Mouse (Mus musculus) liver, postnatal 0 days (tissue): ENCODE data around the gene Gng5. TPM values are rescaled to one million over a fixed set of nuclear protein-coding genes. Genes with fewer than 3 reads are reported as not detected.

Experiments used
- ATAC-seq: fragments of 200-750 bp; cut with Nextera tagmentation; 2 replicates; pipeline ENCODE4 v1.8.0; 2017; ENCODE audit warnings: mild to moderate bottlenecking, moderate library complexity
- DNase-seq: peaks from one replicate; pipeline ENCODE4 v3.0.0-alpha.2; 2016
- H3K27ac ChIP-seq: fragments of 300-500 bp; sonication (generic); 2 replicates; pipeline ENCODE4 v1.5.1; 2014; ENCODE audit warnings: antibody characterized with exemption, moderate library complexity, mild to moderate bottlenecking, low read depth
- H3K27me3 ChIP-seq: fragments of 300-500 bp; sonication (generic); 2 replicates; pipeline ENCODE4 v1.6.1; 2014; ENCODE audit warnings: low read length, control low read depth, mixed read lengths; ENCODE audit not compliant: insufficient read depth
- H3K36me3 ChIP-seq: fragments of 300-500 bp; sonication (generic); replicated peaks from 2 replicates; pipeline ENCODE4 v1.6.1; 2014; ENCODE audit warnings: mild to moderate bottlenecking, control low read depth, low read length, moderate library complexity, mixed read lengths; ENCODE audit not compliant: insufficient read depth
- H3K4me1 ChIP-seq: fragments of 300-500 bp; sonication (generic); 2 replicates; pipeline ENCODE4 v1.6.1; 2014; ENCODE audit warnings: antibody characterized with exemption, mild to moderate bottlenecking, control low read depth; ENCODE audit not compliant: insufficient read depth
- H3K4me2 ChIP-seq: fragments of 300-500 bp; sonication (generic); 2 replicates; pipeline ENCODE4 v1.6.1; 2014; ENCODE audit warnings: low read depth, mild to moderate bottlenecking, low read length, moderate library complexity, mixed read lengths
- H3K4me3 ChIP-seq: fragments of 300-500 bp; sonication (generic); 2 replicates; pipeline ENCODE4 v1.5.1; 2014; ENCODE audit warnings: low read depth, low read length
- H3K9ac ChIP-seq: fragments of 300-500 bp; sonication (generic); replicated peaks from 2 replicates; pipeline ENCODE4 v1.6.1; 2014; ENCODE audit warnings: mild to moderate bottlenecking, moderate library complexity
- H3K9me3 ChIP-seq: fragments of 300-500 bp; sonication (generic); 2 replicates; pipeline ENCODE4 v1.6.1; 2016; ENCODE audit warnings: mild to moderate bottlenecking, control low read depth, low read length, mixed read lengths
- CTCF ChIP-seq: sonication (generic); IDR thresholded peaks from 2 replicates; pipeline ENCODE4 v1.5.1; 2016; ENCODE audit warnings: antibody characterized with exemption, low read depth
- EP300 ChIP-seq: IDR thresholded peaks from 2 replicates; pipeline ENCODE4 v1.6.1; 2016; ENCODE audit warnings: antibody characterized with exemption, low read depth, mild to moderate bottlenecking
- WGBS: fragments of 180-500 bp; shearing (Covaris S2); extraction: QIAGEN DNeasy Blood & Tissue Kit; methylation state at CpG from one replicate; pipeline ENCODE4 v1.1.7; 2014; ENCODE audit not compliant: insufficient replicate concordance; 5-methylcytosine and 5-hydroxymethylcytosine counted together
- polyA plus RNA-seq: library from polyadenylated mRNA; unstranded; fragments of >200 nt; fragmentation: Nextera tagmentation; extraction: Ambion mirVana; gene quantifications from 2 replicates; pipeline ENCODE4 v1.2.1, GENCODE M21; 2015

Gene Gng5
- polyA plus RNA-seq, 1 experiment from 2014 or later, result 778 TPM

DNA sequence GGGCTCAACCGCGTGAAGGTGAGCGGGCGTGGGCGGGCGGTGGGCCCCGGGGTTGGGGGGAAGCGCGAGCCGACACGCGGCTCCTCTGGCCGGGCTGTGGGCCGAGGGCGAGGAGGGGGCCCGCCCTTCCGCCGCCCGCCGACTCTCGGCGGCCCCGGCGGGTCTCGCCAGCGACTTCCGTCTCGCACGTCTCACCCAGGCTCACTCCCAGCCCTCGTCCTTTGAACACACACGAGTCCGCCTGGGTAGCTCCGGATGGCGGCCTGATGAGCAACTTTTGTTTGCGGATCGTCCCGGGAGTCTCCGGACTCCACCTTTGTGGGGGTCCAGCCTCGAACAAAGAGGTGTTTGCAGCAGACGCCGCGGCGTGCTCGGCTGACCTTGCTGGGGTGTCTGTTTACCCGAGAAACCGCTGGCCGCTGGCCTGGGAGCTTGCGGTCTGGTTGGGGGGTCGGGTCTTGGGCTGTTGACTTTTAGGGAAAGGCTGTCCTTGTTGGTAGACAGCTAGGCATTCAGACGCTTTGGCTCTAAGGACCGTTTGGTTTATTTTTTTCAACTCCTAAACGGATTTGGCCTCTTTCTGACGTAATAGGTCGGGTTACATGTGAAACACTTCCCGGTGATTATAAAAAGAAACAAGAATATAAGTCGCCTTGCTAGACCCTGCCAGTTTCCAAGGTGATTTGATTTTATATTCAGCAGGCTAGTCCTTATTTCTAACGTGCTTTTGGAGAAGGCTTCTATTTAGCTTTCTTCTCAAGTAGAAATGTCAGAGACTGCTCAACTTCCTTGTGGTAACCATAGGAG is 599 bp downstream of the Gng5 start:
- no peaks in the 10 kb centered on the region for H3K27me3 ChIP-seq
- no peaks in the 10 kb centered on the region for H3K9me3 ChIP-seq
- H3K4me1 ChIP-seq, result peaks cover 26% of the 10 kb centered on the region
- H3K4me3 ChIP-seq, result peak overlapping the region; percentile 79
- H3K27ac ChIP-seq, result peak overlapping the region; percentile 97
- peaks cover 18% of the 10 kb centered on the region for H3K36me3 ChIP-seq
- under 1% methylated on average over 54 of the region's 57 CpGs for WGBS
- DNase-seq, result peak; percentile 72
- H3K9ac ChIP-seq, result peak overlapping the region; percentile 94
- TF ChIP-seq CTCF, result no peak
- TF ChIP-seq EP300, result no peak
- peak overlapping the region; percentile 81 for H3K4me2 ChIP-seq
- peak; percentile 53 for ATAC-seq

DNA sequence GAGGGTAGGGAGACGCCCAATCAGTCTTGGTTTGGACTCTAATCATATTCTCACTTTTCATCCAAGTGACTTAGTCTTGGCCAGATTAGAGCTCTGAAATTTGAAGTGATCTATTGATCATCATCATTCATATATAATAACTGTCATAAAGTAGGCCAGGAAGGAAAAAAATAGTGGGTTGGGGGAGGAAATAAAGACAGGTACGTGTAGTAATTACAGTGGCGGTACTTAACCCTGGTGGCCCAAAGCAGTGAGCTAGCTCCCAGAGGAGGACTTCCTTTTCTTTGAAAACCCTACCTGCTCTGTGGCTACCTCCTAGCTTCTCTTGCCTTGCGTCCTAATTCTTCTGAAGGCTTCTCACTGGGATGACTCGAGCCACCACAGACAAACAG is 1.2 kb downstream of the Gng5 start:
- H3K4me2 ChIP-seq, result peak overlapping the region; percentile 81
- no peak for DNase-seq
- H3K36me3 ChIP-seq, result peaks cover 23% of the 10 kb centered on the region
- H3K9me3 ChIP-seq, result no peaks in the 10 kb centered on the region
- peak overlapping the region; percentile 97 for H3K27ac ChIP-seq
- TF ChIP-seq EP300 (no peak), CTCF (no peak)
- peak overlapping the region; percentile 79 for H3K4me3 ChIP-seq
- 6% methylated on average over 5 of the region's 5 CpGs for WGBS
- peak overlapping the region; percentile 94 for H3K9ac ChIP-seq
- peaks cover 26% of the 10 kb centered on the region for H3K4me1 ChIP-seq
- H3K27me3 ChIP-seq, result no peaks in the 10 kb centered on the region
- no peak for ATAC-seq

DNA sequence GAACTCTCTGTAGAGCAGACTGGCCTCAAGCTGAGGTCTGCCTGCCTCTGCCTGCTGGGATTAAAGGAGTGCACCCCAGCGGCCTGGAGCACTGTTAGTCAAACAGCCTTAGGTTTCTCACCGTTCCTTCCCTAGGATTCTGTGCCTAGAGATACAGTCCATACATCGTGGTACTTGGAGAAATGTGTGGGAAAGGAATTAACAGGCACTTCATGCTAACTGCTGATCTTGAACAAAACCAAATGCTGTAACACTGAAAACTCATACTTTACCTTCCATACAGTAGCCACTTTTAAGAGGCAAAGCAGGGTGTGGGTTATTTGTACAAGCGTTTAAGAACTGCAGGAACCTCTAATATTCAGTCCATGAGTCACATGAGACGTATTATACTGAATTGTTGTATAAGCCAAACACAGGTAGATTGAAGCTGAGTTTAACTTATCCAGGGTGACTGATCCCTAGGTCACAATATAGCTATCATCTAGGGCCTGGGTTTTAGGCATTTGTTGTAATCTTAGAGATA is 2.1 kb downstream of the Gng5 start:
- DNase-seq, result no peak
- H3K9me3 ChIP-seq, result no peaks in the 10 kb centered on the region
- peak overlapping the region; percentile 81 for H3K4me2 ChIP-seq
- peak overlapping the region; percentile 79 for H3K4me3 ChIP-seq
- peaks cover 26% of the 10 kb centered on the region for H3K4me1 ChIP-seq
- H3K27me3 ChIP-seq, result no peaks in the 10 kb centered on the region
- H3K27ac ChIP-seq, result peak overlapping the region; percentile 97; the same call in 1 of the 2 replicates
- TF ChIP-seq EP300, result no peak
- TF ChIP-seq CTCF, result no peak
- H3K9ac ChIP-seq, result peak overlapping the region; percentile 94
- no peak for ATAC-seq
- H3K36me3 ChIP-seq, result peaks cover 29% of the 10 kb centered on the region
- WGBS, result 45% methylated on average over 5 of the region's 5 CpGs

DNA sequence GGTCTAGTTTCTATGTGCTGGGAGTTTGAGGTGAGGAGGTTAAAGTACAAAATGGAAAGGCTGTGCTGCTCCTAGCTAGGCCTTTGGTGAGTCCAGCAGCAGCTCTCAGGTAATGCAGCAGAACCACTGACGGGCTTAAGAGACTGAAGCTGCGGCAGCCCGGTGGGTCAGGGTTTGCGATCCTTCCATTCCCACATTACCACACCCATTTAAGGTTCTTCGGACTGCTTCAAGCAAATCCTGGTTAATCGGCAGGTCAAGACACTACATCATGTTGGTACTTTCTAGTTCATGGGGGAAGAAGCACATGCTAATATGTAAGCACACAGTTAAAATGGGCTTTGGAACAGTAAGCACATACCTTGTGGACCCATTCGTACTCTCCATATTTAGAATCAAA is 7.1 kb downstream of the Gng5 start:
- 91% methylated on average over 7 of the region's 7 CpGs for WGBS
- H3K36me3 ChIP-seq, result peaks cover 67% of the 10 kb centered on the region

DNA sequence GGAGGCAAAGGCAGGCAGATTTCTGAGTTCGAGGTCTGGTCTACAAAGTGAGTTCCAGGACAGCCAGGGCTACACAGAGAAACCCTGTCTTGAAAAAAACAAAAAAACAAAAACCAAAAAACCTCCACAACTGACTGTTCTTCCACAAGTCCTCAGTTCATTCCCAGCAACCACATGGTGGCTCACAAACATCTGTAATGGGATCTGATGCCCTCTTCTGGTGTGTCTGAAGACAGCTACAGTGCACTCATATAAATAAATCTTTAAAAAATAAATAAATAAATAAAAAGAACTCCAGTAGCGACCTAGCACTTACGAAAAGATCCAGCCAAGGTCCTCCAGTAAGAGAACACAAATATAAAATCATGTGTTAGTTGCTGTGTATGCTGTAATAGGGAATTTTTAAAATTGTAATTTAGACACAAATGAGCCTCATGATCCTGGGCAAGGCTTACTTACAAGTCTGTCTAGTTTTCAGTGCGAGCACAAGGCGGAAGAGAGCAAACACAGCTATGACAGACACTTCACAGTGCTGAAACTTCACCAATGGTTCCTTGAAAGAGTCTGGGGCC is 20.7 kb downstream of the Gng5 start:
- WGBS, result 34% methylated on average over 5 of the region's 5 CpGs
- peak overlapping the region; percentile 87 for H3K4me2 ChIP-seq
- DNase-seq (no peak), ATAC-seq (no peak)
- TF ChIP-seq CTCF (peak; percentile 16; the same call in 1 of the 2 replicates), EP300 (no peak)
- peaks cover 7% of the 10 kb centered on the region for H3K4me1 ChIP-seq
- H3K9ac ChIP-seq, result peak overlapping the region; percentile 72
- H3K9me3 ChIP-seq, result no peaks in the 10 kb centered on the region
- H3K4me3 ChIP-seq, result peak overlapping the region; percentile 67
- H3K27me3 ChIP-seq, result no peaks in the 10 kb centered on the region
- H3K36me3 ChIP-seq, result peaks cover 23% of the 10 kb centered on the region
- H3K27ac ChIP-seq, result peak overlapping the region; percentile 94

More for the DNA sequence above, 7.1 kb downstream of the Gng5 start:
- H3K27ac ChIP-seq, result 0 out of 2 replicates have a peak overlapping the region, but pooled peaks have one; percentile 16
- H3K27me3 ChIP-seq, result no peaks in the 10 kb centered on the region
- no peak overlapping the region for H3K4me3 ChIP-seq
- no peak overlapping the region for H3K9ac ChIP-seq
- H3K9me3 ChIP-seq, result no peaks in the 10 kb centered on the region
- TF ChIP-seq CTCF (no peak), EP300 (no peak)
- peaks cover 14% of the 10 kb centered on the region; the same call in 1 of the 2 replicates for H3K4me1 ChIP-seq
- DNase-seq (no peak), ATAC-seq (no peak)
- H3K4me2 ChIP-seq, result no peak overlapping the region
